Mouse (Mus musculus) G1E-ER4 (cell line): ENCODE results near the gene Ppp2r2c. TPM values are rescaled to one million over a fixed set of nuclear protein-coding genes. Genes with fewer than 3 reads are reported as not detected.

Source experiments
- GATA1 ChIP-seq: IDR thresholded peaks from one replicate; pipeline ENCODE4 v1.8.0; 2012; ENCODE audit warnings: low read length, inconsistent platforms
- polyA plus RNA-seq: library from polyadenylated mRNA; stranded (reverse); fragments of >175 nt; gene quantifications from 2 replicates; pipeline ENCODE4 v1.2.3, GENCODE M21; 2012

Ppp2r2c gene
- polyA plus RNA-seq, 1 experiment: 0.01 TPM

DNA sequence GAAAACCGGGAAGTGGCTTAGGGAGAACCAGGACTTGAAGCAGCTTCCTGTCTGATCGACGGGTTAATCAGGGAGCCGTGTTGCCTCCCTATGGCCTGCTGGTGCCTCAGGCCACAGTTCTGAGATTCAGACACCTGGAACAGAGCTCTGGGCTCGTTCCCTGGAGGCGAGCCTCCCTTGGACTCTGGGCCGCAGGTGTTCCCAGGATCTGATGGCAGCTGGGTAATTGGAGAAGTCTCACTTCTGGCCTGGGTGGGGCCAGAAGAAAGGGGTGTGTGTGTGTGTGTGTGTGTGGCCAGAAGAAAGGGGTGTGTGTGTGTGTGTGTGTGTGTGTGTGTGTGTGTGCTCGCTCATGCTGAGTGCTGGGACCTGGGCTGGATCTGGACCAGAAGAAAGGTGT lies 65.1 kb downstream of the Ppp2r2c start:
- TF ChIP-seq GATA1: no peak

DNA sequence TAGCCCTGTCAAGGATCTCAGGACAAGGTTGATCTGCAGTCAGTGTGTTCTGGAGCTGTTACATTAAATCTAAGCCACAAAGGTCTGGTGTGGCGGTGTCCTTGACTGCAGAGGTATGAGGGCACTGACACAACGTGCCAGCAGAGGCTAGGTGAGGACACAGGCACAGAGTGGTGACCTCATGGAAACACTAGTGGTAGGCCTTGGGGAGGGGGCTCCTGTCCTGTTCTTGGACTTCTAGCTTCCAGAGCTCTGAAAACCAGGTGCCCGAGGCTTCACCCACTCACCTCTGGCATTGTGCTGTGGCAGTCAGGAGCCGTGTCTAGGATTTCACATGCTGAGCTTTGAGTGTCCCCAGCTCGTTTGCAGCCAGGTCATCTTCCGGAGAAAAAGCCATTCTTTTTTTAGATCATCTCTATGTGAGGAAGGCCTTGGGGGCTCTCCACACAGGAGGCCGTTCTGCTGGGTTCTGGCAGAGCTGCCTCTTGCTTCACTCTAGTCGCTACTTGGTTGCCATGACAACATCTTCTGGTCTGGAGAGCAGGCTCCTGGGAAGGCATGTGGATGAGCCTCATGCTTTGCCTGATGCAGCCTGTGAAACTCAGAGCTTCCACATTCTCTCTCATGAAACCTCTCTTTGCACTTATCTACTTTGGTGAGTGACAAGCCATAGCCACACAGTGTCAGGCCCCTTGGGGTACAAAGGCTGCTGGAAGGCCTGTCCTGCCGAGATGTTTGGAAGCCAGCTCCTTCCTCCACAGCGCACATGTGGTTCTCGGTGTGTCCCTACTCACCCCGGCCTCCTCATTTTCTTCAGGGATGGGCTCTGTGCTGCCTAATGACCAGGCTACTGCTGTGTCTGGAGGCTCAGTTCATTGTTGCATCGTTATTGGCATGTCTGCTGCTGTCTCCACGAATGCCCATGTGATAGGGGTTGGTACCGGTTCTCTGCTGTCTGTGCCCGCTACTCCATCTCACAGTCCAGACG lies 67.5 kb downstream of the Ppp2r2c start:
- TF ChIP-seq GATA1: no peak

DNA sequence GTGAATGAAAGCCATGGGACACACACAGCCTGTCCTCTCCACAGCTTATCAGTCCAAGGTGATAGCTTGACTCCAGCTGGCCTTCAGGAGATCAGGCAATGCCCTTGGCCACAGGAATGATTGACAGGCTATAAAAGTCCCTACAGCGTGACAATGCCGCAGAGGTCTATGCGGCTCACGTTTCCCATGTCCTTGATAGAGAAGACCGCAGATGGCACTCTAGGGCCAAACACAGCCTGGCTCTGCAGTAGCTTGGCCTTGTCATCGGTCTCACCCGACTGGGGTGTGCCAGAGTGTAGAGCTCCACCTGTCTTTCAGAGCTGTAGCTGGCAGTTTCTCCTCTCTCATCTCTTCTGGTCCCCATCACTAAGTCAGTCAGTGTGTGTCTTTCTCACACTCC lies 68.2 kb downstream of the Ppp2r2c start:
- TF ChIP-seq GATA1: no peak

DNA sequence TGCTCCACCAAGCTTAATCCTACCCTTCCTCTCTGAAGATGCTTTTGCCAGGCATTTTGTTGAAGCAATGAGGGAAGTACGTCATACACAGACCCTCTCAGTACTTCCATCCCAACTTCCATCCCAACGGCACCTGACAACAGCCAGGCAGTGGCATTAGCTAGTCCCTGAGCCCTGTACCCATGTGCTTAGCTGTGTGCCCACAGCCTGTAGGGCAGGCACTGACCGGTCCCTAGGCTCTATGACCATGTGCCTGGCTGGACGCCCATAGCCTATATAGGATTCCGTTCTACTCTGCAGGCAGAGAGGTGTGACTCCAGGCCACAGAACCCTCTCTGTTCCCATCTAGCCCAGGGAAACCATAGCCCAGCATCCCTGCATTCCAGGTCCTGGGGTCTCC lies 69.7 kb downstream of the Ppp2r2c start:
- no peak for TF ChIP-seq GATA1

DNA sequence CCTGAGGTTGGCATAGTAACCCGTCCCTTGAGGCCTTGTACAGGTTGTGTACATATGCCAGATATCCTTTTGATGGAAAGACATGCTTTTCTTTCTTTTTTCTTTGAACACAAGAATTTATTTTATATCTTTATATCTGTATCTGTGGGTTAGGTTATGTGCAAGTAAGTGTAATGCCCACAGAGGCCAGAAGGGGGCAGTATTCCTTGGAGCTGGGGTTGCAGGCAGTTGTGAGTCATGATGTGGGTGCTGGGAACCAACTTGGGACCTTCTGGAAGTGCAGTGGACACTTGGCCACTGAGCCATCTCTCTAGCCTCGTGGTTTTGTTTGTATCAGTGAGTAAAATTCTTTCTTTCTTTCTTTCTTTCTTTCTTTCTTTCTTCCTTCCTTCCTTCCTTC lies 74.1 kb downstream of the Ppp2r2c start:
- no peak for TF ChIP-seq GATA1

DNA sequence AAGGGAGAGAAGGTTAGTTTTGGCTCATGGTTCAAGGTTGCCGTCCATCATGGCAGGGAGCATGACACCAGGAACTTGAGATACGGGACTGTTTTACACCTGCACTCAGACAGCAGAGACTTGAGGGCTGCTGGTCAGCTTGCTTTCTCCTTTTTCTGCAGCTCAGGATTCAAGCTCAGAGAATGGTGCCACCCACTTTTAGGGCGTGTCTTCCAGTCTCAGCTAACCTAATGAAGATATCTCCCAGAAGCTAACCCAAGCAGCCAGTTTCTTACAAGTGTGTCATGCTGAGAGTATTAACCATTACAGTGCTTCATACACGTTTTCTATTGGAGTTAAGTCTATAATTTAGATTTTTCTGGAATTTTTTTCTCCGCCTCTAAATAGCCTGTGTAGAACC lies 76.2 kb downstream of the Ppp2r2c start:
- no peak for TF ChIP-seq GATA1

DNA sequence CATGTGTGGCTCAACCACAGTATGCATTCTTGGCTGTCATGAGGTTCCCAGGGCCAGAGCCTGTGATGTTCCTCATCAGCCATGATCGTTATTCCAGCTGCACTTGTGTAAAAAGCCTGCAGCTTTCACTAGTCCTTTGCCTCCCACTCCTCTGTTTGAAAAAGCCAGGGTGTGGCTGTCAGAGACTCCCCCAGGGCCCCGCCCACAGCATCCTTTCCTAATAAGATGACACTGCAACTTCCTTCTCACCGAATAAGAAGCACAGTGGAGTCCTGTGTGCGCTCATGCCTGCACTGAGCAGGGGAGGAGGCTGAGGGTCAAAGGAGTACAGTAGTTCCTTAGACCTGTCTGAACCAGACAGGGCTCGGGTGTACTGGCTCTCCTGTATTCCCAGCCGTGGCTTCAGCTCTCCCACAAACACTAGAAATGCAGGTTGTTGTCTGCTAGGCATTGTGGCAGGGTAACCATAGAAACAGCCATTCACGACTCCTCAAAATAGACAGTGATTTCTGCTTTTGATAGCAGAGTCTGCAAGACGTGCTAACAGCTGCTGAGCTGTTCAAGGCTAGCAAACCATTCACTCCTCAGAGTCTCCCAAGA lies 76.9 kb downstream of the Ppp2r2c start:
- no peak for TF ChIP-seq GATA1

DNA sequence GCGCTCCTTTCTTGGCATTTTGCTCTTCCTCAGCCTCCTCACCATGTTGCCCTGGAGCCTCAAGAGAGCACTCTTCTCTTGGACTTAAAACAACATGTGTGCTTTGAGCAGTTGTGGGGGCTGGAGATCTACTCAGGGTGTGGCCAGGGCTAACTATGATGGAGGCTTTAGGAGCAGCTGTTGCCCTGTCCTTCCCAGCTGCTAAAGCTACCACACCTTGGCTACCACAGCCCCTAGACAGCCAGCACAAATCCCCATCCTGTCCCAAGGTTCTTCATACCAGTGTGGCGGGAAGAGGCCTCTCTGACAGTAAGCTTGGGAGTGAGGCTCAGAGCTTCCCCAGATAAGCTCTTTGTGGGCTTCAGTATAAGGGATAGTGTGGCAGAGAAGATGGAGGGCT lies 77.4 kb downstream of the Ppp2r2c start:
- no peak for TF ChIP-seq GATA1

DNA sequence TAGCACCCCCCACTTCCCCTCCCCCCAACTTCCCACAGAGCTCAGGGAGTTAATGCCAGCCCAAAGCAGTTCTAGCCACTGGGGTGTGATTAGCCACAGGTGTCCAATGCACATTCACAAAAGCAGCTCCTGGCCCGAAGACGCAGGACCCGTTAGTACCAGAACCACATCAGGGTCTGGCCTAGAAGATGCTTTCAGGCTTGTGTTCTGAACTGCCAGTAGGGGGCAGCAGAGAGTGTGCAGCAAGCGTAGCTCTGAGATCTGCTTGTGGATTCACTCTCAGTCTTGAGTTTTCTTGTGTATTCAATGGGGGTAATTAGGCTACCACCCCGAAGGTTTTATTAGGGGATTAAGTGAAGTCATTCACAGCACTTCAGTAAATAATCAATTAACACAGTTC lies 78.1 kb downstream of the Ppp2r2c start:
- no peak for TF ChIP-seq GATA1

DNA sequence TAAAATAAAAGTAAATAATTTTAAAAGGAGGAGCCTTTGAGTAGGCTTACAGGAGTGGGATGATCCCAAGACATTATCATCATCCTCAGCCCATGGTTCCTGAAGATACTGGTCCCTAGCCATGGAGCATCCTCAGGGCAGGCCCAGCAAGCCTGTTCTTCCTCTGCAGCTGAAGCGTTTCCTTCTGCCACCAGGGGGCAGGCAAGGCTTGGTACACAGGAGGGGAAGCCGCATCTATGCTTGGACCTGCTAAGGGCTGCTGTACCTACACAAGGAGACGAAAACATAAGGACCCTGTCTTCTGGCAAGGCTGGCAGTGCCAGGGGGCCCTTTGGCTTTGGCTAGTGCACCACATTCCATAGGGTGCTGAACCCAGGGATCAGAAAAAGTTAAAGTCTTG lies 80.5 kb downstream of the Ppp2r2c start:
- no peak for TF ChIP-seq GATA1

DNA sequence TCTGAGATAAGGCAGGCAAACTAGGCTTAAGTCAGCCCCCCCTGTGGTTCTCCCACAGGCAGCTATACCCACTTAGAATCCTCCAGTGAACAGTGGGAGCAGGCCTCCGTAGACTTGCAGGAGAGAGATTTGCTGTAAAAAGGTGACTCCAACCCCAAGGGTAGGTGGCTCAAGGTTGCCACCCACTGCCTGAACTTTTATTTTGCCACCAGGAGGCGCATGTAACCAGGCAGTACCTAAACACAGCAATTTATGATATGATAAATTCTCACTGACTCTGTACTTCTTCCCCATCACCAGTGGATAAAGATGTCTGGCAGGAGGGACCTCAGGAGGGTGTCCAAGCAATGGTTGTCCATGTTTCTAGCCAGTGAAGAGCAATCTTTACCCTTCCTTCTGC lies 82.6 kb downstream of the Ppp2r2c start:
- no peak for TF ChIP-seq GATA1

DNA sequence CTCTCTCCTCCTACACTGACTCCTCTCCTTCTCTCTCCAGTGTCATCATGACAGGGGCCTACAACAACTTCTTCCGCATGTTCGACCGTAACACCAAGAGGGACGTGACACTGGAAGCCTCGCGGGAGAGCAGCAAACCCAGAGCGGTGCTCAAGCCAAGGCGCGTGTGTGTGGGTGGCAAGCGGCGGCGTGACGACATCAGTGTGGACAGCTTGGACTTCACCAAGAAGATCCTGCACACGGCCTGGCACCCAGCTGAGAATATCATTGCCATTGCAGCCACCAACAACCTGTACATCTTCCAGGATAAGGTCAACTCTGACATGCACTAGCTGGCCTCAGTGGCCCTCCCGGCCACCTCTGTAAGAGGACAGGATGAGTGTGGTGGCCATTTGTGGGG lies 84.0 kb downstream of the Ppp2r2c start:
- no peak for TF ChIP-seq GATA1

DNA sequence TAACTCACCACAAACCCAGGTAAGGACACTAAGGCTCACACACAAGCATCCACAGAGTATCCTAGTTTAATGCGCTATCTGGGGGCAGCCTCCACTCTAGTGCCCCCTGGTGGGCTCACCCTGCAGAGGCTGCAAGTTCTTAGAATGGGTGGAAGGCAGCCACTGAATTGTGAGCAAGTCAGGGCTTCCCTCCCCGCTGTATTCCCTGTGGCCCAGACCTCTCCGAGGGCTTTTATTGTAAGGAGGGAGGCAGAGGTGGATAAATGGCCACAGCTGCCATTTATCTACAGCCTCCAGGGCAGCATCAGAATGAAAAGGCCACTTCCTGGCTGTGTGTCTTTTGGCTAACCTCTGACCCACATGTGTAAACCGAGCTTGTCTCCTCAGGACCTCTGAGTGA lies 87.1 kb downstream of the Ppp2r2c start:
- no peak for TF ChIP-seq GATA1

DNA sequence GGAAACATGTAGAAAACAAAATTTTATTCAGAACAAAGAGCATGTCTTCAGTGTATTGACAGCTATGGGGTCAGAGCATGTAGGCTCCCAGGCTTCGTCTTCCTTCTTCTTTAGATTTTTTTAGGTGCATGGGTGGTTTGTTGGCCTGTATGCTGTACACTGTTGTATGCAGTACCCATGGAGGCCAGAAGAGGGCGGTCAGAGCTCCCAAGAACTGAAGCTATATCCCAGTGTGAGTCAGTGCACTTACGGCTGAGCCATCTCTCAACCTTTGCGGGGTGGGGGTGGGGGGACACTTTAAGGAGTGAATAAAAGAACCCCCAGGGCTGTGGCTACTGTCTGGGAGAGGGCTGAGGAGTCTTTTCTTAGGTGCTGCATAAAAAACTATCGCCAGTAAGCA lies 90.5 kb downstream of the Ppp2r2c start:
- TF ChIP-seq GATA1: no peak

DNA sequence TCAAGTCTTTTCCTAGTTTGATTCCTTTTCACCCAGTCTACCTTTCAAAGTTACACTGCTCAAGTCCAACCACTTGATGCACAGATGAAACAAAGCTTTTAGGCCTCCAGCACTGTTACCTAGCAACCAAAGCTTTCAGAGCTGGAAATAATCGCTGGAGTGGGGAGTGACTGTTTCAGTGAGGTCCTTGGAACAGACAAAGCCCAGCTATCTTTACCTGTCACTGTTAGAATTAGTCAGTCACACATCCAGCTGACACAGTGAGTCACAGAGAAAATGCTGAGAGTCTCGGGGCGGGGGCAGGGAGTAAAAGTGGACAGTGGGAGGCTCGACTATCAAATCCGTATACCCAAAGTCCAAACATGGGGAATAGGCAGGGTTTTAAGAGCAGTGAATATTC lies 92.2 kb downstream of the Ppp2r2c start:
- TF ChIP-seq GATA1: no peak

DNA sequence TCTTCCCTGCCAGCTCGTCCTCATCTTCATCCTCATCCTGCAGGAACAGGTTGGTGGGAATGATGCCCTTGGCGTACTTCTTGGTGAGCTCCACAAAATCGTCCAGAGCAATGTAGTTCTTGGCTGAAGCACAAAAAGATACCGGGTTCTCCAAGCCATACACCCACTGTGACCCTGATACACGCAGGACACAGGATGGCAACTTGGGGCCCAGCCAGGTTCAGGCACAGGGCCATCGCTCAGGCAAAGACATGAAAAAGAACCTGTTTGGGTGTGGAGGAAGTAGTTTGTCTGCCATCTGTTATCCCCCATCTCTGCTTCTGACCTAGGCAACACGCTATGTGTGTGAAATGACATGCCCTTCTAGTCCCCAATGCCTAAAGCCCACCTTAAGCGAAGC lies 103.3 kb downstream of the Ppp2r2c start:
- TF ChIP-seq GATA1: no peak

DNA sequence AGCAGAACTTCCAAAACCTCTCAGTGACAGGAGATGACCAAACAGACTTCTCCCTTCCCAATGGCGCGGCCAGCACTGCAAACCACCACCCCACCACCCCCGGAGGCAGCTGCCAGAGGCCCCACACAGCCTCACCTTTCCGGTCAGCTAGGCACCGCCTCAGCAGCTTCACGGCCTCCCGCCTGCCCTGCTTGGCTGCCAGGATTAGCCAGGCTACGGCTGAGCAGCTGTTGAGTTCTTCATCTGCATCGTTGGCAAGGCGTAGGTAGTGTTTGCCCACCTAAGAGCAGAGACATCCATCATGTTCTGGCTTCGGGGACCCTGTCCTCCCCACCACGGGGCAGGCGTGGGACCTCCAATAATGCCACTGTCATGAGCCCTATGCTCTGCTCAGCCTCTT lies 107.0 kb downstream of the Ppp2r2c start:
- TF ChIP-seq GATA1: no peak
